Mouse (Mus musculus): ENCODE results near the gene Trp53rkb.

The Trp53rkb gene

DNA sequence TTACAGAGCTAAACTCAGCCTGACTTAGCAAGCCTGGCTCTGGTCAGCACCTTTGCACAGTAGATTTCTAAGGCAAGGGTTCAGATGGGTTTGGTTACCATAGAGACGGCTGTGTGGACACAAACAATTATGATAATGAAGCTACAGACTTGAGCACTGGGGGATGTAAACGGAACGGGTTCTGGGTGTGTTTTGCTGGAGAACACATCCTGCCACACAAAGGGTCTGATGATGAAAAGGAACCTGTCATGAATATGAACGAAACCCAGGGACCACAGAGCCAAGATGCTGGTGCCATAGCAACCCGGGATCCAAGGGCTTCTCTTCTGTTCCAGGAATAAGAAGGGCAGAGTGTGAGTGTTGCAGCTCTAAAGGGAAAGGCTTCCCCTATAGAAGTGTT is at the start of gene Trp53rkb:
TSS of gene Trp53rkb (plus strand) at position 177 of the 400 bp plus-strand sequence.
- DNase-seq, result no peak

DNA sequence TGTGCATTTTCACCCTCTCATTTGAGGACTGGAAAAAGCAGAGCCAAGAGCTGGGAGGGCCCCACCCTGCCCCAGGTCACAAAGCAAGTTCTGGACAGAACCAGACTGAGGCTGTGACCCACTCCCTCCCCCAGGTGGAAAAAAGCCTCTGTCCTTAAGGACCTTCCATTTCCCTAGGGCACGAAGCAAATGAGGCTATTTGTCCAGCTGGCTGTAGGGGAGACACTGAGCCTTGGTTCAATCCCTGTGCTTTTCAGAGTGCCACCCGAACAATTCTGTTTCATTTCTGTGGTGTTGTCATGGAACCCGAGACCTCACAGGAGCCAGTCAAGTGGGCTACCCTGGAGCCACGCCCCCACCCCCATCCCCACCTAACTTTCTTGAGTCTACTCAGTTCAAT is 48.8 kb upstream of the Trp53rkb start:
- DNase-seq, result no peak

DNA sequence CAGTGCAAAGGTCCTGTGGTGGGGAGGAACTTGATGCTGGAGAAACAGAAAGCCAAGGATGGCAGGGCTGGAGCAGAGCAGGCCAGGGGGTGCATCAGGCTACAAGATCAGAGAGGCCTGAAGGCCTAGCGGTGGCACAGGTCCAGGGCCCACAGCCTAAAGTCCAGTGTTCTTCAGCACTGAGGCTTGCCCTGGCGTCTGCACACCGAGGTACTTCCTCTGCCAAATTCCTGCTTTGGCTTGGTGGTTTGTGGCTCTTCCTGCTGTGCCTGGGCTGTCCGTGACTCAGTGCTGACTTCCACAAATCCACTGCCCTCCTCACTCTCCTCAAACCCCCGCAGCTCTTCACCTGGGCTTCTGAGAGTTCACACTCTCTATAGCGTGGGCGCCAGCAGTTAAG is 47.9 kb upstream of the Trp53rkb start:
- peak; percentile 47 to 56 for DNase-seq

DNA sequence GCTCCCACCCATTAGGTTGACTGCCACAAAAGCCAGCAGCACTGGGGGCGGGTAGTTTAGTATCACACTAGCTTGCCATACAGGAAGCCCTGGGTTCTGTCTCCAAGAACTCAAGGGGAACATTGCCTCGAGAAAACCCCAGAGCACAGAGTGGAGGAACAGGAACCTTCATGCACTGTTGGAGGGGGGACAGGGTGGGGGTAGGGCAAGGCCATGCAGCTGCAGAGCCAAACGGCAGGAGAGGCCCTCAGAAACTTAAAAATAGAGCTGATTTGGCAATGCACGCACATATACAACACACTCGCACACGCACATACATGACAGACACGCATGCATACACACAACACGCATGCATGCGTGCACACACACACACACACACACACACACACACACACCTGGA is 46.5 kb upstream of the Trp53rkb start:
- DNase-seq, result no peak

DNA sequence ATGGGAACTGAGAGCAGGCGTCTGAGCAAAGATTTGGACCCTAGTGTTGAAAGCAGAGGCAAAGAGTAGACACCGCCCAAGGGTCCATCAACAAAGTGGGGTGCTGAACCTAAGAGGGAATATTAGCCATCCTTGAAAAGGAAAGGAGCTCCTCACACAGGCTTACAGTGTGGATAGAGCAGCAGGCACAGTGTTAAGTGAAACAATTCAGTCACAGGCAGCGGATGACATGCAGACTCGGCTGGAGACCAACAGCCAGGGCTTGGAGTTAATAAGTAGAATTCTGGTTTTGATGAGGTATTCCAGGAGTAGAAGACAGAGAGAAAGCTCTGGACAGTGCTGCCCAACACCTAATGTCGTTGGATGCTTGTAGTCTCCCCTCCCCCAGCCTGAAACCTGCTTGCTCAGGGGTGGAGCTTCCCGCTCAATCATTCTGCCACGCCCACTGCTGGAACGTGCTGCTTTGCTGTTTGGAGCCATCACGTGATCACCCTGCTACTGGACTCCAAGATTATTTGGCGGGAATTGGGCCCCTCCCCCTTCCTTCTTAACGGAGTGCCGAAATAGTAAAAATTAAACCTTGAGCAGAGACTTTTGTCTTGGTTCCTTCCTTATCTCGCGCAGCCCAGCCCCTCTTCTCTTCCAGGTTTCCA is 45.9 kb upstream of the Trp53rkb start:
- peak; percentile 24 to 58 for DNase-seq

DNA sequence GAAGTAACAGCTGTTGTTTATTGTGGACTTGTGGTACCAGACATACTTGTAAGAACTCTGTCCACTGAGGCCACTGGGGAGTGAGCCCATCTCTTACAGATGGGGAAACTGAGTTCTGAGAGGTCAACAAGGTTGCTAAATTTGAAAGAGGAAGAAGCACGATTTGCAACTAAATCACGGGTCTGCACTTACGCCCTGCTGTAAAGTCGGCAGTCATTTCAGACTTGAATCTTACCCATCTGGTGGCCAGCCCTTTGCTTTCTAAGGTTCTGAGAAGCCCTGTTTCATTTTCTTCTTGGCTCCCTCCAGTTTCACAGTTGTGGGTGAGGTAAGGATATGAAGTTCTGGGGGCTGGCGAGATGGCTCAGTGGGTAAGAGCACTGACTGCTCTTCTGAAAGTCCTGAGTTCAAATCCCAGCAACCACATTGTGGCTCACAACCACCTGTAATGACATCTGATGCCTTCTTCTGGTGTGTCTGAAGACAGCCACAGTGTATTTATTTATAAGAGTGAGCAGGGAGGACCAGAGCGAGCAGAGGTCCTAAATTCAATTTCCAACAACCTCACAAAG is 41.6 kb upstream of the Trp53rkb start:
- DNase-seq, result no peak

DNA sequence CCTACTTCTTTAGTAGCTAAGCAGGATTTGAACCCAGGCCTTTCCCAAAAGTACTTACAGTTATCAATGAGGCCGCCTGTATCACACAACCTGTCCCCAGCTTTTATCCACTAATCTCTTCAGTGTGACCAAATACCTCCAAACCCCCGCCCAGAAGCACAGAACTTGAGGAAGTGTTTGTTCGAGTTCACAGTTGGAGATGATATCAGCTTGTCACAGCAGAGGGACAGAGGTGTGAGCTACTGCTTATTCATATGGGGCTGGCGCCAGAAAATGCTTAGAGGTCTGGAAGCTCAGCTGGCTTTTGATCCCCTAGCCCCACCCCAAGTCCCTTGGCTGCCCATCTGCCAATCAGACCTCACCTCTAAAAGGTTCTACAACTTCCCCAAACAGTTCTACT is 38.1 kb upstream of the Trp53rkb start:
- no peak for DNase-seq

DNA sequence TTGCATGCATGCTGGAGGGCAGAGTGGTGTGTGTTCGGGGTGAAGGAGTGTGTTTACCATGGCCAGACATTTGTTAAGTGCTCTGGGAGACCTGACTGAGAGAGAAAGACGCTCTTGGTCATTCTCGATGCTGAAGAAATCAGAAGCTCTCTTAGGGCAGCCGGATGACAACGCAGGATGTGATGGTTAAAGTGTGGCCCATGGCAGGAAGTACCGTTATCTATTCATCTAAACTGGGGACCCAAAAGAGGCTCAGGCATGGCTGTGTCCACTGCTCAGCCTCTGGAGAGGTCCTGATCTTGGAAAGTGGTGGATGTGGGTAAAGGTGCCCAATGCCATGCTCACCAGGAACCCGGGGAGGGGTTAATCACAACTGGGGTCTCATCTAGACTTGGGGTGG is 37.6 kb upstream of the Trp53rkb start:
- no peak for DNase-seq

DNA sequence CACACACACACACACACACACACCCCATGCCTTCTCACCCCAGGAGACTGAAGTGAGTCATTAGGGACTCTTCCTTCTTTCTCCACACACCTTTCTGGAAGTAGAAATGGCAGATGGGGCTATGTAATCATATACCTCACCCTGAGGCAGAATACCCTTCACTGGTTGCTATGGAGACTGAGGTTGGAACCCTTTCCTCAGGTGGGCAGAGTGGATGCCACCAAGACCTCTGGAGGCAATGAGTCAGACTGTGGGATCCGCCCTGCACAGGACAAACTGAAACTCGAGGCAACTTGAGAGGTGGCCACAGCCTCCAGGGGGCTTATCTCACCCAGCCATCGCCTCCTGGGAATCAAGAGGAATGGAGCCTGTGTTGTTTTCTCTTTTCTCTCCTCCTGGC is 34.4 kb upstream of the Trp53rkb start:
- no peak for DNase-seq

DNA sequence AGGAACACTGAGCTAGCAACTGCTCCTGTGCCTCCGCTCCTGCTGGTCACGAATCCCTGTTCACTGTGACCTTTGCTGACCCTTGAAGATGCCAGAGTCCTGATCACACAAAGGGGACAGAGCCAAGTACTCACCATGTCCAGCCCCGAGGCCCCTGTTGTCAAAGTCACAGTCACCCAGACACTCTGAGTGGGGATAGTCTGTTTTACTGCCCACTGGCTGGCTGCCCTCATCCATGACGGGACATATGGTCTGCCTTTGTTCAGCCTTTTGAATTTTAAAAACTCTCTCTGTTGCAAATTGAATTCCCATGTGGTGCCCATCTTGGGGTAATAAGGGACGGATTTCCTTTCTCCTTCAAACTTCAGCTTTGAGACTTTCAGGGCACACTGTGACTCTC is 28.3 kb upstream of the Trp53rkb start:
- no peak for DNase-seq

DNA sequence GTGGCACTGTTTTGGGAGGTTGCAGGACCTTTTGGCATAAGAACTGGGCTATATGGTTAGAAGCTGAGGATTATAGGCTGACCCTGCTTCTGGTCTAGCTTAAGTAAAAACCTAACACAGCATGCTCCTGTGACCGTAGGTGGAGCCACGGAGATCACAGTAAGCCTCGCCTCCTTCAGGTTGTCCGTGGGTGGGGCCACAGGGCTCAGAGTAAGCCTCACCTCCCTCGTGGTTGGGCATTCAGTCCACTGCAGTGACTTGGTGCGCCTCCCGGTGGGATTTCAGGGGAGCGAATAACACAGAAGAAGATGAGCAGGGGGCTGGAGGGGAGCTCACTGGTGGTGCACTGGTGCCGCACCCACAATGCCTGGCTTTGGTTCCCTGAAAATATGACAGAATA is 24.7 kb upstream of the Trp53rkb start:
- DNase-seq, result no peak

DNA sequence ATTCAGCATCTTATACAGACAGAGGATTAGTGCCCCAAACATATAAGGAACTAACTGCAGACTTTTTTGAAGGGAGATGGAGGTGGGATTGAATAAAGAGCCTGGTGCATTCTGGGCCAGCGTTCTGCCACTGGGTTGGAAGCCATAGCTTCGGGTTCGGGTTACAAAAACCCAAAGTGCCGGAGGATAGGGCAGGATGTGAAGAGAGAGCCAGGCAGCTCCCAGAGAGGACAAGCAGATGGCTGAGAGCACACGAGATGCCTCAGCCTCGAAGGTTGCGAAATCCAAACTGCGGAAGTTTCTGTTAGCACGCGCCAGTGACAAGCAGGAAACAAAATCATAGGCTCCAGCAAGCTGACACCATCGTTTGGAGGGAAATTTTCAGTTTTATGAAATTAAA is 20.9 kb upstream of the Trp53rkb start:
- peak in 1 of 2 experiments; percentile 17 for DNase-seq

DNA sequence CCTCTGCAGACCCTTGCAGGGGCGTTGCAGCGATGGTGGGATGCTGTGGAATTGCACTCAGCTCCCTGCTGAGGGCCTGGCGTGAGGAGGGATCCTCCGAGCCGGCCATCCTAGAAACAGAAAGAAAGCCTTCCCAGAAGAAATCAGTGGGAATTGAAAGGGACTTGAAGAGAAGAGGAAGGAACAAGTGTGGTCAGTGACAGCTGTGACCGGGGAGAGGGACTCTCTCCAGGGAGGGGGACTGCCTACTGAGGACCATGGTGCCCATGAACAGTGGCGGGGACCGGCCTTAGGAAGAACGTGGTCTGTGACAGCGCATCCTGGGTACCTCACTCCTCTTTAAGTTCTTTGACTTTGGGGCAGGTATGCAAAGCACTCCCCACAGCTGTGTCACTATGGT is 18.7 kb upstream of the Trp53rkb start:
- DNase-seq, result no peak

DNA sequence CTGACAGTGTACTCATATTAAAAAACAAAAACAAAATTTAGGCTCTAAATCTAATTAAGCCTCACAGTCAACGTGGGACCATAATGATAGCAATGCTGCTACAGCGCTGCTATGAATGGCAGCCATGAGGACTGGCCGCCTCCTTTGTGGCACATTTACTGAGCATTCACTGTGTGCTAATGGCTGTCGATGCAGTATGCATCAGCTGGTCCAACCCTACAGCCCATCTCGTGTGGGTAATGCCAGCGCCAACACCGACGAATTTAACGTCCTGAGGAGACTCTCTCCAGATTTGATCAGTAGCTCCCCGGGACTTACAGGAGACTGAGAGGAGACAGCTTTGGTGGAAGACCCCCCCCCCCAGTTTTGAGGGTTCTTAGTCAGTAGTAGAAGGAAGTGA is 18.1 kb upstream of the Trp53rkb start:
- DNase-seq, result no peak

DNA sequence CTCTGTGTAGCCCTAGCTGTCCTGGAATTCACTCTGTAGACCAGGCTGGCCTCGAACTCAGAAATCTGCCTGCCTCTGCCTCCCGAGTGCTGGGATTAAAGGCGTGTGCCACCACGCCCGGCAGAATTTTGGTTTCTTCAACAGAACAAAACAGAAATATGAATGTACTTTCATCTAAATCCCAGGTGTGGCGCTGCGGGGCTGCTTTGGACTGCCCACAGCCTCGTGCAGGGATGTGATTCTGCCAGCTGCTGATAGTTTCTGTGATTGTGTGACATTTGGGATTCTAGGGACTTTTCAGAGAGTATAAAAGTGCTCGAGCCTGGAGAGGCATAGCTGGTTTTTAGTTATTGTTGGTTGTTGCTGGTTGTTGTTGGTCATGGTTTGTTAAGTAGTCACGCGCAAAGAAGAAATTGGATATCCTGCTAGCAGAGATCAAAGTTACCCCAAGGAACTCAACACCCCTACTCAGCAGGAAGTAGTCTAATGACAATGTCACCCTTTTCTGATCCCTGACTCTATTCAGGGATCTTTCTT is 16.9 kb upstream of the Trp53rkb start:
- DNase-seq, result no peak

DNA sequence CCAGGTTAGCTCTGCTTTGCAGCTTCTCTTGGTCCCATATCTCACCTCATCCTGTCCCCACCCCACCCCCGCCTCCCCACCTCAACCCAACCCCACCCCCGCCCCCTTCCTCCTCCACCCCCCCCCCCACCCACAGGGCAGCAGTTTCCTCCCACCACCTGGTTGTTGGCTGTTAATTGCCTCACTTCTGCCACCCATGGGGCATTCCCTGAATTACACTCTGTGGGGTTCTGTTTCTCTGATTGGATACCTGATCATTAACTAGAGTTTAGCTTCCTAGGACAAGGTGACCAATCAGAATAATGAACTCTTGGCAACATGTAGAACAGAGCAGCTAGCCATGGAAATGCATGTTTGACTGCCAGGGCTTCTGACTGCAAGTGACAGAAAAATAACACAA is 16.1 kb upstream of the Trp53rkb start:
- peak in 1 of 2 experiments; percentile 32 for DNase-seq

DNA sequence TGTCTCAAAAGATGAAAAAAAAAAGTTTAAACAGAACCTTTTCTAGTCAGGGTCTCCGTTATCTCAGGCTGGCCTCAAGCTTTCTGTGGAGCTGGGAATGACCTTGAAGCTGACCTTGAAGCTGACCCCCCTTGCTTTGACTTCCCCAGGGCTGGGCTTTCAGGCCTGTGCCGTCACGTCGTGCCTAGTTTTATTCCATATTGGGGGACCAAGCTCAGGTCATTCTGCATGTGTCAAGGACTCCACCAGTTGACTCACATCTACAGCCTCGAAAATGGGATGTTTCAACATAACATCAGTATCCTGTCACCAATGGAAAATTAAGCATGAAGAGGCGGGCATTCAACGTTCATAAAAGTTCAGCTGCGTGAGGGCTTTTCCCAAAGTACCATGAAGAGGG is 12.4 kb upstream of the Trp53rkb start:
- no peak for DNase-seq

DNA sequence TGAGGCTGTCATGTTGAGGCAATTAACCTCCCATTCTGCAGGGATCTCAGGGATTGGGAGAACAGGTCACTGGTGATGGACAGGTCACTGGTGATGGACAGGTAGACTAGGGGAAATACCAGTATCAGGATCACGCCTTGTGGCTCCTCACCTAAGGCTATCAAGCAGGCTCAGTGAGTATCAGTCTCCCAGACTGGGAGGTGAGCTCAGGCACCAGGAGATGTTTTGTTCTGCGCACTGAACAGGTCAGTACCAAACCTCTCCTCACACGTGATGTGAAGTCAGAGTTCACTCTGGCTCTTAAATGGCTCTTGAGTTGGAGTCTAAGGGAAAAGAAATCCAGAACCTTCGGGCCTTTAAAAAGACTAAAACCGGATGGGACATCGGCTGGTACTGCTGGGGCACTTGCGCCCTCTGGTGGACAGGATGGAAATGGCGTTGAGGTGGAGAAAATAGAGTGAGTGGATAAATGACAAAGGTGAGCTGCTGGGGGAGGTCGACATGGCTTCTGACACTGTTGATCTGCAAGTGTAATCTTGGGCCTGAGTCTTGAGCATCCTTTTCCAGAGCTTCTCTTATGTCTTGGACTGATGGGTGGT is 11.3 kb upstream of the Trp53rkb start:
- DNase-seq, result peak; percentile 73 to 79

DNA sequence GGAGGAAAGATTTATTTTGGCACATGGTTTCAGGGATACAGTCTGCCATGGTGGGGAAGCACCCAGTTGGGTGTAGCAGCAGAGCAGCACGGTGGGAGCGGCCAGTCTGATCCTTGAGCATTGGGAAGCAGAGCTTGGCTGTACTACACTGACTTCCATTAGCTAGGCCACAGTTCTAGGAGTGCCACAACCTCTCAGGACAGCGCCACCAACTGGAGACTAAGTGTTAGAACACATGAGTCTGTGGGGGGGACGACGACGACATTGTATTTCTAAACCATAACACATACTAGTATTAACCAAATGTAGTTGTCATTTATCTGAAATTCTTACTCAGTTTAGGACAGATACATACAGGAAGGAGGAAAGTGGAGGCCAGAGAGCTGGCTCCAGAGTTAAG is 8.0 kb upstream of the Trp53rkb start:
- no peak for DNase-seq

DNA sequence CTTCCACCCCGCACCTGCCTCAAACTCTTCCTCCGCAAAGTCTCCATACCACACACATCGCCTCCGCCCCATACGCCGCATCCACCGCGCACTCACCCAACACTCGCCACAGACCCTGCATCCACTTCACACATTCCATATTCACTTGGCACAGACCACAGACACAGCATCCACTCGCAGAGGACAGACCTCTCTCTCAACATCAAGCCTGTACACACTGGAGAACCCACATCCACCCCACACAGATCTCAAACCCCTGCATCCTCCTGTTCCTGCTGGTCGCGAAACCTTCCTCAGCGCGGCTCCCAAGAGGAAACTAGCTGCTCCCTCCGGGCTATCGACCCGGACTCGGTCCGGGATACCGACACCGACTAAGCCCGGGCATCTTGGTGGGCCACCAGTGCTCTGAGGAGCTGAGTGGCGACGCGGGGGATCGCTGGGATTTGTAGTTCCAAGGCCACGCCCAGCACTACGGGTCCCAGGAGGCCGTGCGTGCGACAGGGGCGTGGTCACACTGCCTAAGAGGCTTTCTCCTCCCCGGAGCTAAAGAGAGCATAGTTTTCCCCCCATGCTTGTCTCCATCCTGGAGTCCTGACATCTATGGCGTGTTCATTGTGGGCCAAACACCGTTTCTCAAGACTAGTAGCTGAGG is 5.9 kb upstream of the Trp53rkb start:
- DNase-seq, result peak; percentile 94 to 95

DNA sequence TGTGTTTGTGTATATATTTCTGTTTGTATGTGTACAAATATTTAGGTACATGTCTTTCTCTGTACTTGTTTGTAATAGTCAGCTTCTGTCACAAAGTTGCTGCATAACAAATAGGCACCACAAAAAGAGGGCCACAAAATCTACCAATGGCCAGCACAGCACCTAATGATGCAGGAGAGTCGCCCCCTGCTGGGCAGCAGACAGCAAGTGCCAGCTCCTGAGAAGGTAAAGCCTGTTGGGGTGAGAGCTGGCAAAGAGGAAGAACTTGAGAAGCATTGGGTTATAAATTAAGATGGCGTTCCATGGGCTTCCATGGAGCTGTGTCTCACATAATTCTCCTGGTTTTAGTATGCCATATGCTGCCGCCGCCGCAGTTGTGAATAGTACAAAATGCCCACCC is 593 bp upstream of the Trp53rkb start:
- no peak for DNase-seq

DNA sequence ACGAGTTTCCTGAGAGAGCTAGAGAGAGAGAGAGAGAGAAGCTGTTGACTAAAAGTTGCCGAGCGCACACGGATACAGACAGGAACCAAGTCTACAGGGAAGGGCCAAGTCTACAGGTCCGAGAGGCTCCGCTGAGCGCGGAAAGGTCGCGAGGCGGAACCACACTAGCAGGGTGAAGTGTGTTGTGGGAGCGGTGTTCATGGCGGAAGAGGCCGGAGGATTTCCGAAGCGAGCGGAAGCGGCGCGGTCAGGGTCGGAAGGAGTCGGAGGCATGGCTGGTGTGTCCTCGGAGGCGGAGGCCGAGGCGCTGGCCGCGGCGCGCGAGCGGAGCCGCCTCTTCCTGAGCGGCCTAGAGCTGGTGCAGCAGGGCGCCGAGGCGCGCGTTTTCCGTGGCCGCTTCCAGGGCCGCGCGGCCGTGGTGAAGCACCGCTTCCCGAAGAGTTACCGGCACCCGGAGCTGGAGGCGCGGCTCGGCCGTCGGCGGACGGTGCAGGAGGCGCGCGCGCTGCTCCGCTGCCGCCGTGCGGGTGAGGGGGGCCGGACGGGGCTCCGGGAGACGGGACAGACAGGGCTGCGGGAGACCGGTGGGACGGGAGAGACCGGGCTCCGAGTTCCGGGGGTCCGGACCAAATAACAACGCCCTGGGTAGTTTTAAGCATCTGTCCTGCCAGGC is 1.3 kb downstream of the Trp53rkb start:
- DNase-seq, result peak; percentile 86 to 91
